Mouse (Mus musculus) embryonic facial prominence, embryonic 10.5 days (tissue): ENCODE data around the gene Shld2. TPM values are rescaled to one million over a fixed set of nuclear protein-coding genes. Genes with fewer than 3 reads are reported as not detected.

Source experiments
- DNase-seq: peaks from one replicate; pipeline ENCODE4 v3.0.0-alpha.2; 2017; ENCODE audit warnings: low spot score
- H3K27ac ChIP-seq: fragments of 300-500 bp; sonication (generic); replicated peaks from 2 replicates; pipeline ENCODE4 v1.5.1; 2016; ENCODE audit warnings: mild to moderate bottlenecking
- H3K27me3 ChIP-seq: fragments of 300-500 bp; sonication (generic); replicated peaks from 2 replicates; pipeline ENCODE4 v1.6.1; 2016; ENCODE audit warnings: low read depth, mild to moderate bottlenecking; ENCODE audit not compliant: poor library complexity, severe bottlenecking
- H3K36me3 ChIP-seq: fragments of 300-500 bp; sonication (generic); replicated peaks from 2 replicates; pipeline ENCODE4 v1.6.1; 2016; ENCODE audit warnings: mild to moderate bottlenecking, moderate library complexity
- H3K4me1 ChIP-seq: fragments of 300-500 bp; sonication (generic); 2 replicates; pipeline ENCODE4 v1.6.1; 2016
- H3K4me3 ChIP-seq: fragments of 300-500 bp; sonication (generic); 2 replicates; pipeline ENCODE4 v1.5.1; 2016; ENCODE audit warnings: mild to moderate bottlenecking, moderate library complexity
- H3K9me3 ChIP-seq: fragments of 300-500 bp; sonication (generic); 2 replicates; pipeline ENCODE4 v1.6.1; 2016; ENCODE audit warnings: mild to moderate bottlenecking
- WGBS: fragments of 180-500 bp; shearing (Covaris S2); methylation state at CpG from one replicate; pipeline ENCODE4 v1.1.7; 2016; 5-methylcytosine and 5-hydroxymethylcytosine counted together
- polyA plus RNA-seq: library from polyadenylated mRNA; unstranded; fragments of >200 nt; fragmentation: Nextera tagmentation; extraction: Ambion mirVana; gene quantifications from 2 replicates; pipeline ENCODE4 v1.2.1, GENCODE M21; 2016

Shld2 gene
- polyA plus RNA-seq, 1 experiment from 2014 or later: 8.3 TPM

GRCm38 (mm10) chr14:34225986-34226385 is 84.3 kb downstream of the Shld2 start:
- Histone ChIP-seq H3K36me3 (no peaks in the 10 kb centered on the region), H3K27me3 (peaks cover 17% of the 10 kb centered on the region), H3K27ac (no peak overlapping the region), H3K4me3 (no peak overlapping the region), H3K4me1 (no peaks in the 10 kb centered on the region), H3K9me3 (no peaks in the 10 kb centered on the region)
- 84% methylated on average over 9 of the region's 9 CpGs for WGBS
- no peak for DNase-seq

GRCm38 (mm10) chr14:34223362-34223898 is 86.9 kb downstream of the Shld2 start:
- Histone ChIP-seq H3K4me3 (no peak overlapping the region), H3K9me3 (no peaks in the 10 kb centered on the region), H3K27me3 (peaks cover 43% of the 10 kb centered on the region), H3K27ac (no peak overlapping the region), H3K36me3 (no peaks in the 10 kb centered on the region), H3K4me1 (peaks cover 8% of the 10 kb centered on the region)
- no peak for DNase-seq
- WGBS: 74% methylated on average over 5 of the region's 5 CpGs

DNA sequence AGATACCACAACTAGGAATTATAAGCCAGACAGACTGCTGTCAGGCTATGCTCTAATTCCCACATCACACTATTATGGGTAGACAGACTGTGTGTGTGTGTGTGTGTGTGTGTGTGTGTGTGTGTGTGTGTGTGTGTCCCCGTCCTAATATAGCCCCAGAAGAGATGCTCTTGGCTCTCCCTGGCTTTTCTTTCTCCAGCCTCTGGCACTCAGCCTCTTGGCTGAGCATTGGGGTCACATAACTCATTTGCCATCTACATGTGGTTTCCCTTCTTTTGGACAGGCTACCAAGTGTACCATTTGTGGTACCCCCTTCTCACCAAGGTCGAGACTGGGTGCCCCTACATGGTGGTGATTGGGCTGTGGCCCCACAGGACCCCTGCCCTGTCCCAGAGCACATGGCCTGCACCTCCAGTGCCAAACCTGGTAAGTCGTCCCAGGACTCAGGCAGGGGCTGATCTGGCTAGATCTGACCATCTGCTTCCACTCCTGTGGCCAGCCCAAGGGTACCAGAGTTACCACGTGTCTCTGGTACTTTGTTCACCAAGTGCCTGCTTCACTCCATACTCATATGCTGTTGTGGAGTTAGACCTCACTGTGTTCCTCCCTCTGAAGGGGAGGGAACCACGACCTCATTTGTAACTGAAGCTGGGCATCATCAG is 88.7 kb downstream of the Shld2 start:
- Histone ChIP-seq H3K27ac (no peak overlapping the region), H3K4me1 (peaks cover 8% of the 10 kb centered on the region), H3K27me3 (peaks cover 55% of the 10 kb centered on the region), H3K4me3 (no peak overlapping the region), H3K9me3 (no peaks in the 10 kb centered on the region), H3K36me3 (no peaks in the 10 kb centered on the region)
- WGBS: 72% methylated on average over 5 of the region's 5 CpGs
- no peak for DNase-seq

DNA sequence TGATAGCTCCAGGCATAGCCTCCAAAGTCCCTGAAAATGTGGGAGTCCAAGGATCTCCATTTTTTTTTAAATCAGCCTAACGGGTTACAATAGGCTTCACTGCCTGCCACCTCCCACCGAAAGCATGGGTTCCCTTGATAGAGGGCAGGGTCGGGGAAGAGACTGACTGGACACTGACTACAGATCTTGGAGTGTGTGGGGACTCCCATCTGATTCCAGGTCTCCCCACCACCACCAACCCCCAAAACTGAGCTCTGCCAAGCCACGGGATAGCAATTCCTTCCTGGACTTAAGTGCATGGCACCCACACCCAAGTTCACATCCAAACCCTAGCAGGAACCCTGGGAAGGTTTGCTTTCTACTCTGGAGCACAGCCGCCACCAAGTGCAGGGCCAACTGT is 89.9 kb downstream of the Shld2 start:
- 75% methylated on average over 5 of the region's 5 CpGs for WGBS

DNA sequence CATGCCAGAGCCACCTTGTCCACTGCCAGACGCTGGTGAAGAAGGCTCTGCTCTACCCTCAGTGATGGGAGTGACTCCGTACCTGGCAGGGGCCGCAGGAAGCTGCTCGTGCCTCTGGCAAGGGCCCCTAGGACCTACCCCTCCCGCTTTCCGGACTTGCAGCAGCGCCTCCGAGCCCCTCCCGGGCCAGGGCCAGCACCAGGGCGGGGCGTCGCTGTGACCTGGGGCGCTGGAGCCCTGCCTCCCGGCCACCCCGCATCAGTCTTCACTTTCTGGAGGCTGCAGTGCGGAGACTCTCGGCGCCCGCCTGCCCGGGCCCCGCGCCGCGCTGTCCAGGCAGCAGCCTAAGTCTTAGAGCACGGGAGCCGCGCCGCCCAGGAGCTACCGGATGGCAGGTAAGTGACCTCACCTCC is 90.5 kb downstream of the Shld2 start:
- Histone ChIP-seq H3K4me1 (peaks cover 8% of the 10 kb centered on the region), H3K27ac (peak overlapping the region; percentile 24; the same call in 1 of the 2 replicates), H3K4me3 (peak overlapping the region; percentile 53), H3K9me3 (no peaks in the 10 kb centered on the region), H3K27me3 (peaks cover 57% of the 10 kb centered on the region), H3K36me3 (no peaks in the 10 kb centered on the region)
- 5% methylated on average over 29 of the region's 29 CpGs for WGBS
- DNase-seq: peak; percentile 38

More for the DNA sequence above, 89.9 kb downstream of the Shld2 start:
- Histone ChIP-seq H3K4me1 (peaks cover 8% of the 10 kb centered on the region), H3K9me3 (no peaks in the 10 kb centered on the region), H3K4me3 (peak overlapping the region; percentile 53; the same call in 1 of the 2 replicates), H3K36me3 (no peaks in the 10 kb centered on the region), H3K27ac (no peak overlapping the region), H3K27me3 (peaks cover 57% of the 10 kb centered on the region)
- DNase-seq: no peak

DNA sequence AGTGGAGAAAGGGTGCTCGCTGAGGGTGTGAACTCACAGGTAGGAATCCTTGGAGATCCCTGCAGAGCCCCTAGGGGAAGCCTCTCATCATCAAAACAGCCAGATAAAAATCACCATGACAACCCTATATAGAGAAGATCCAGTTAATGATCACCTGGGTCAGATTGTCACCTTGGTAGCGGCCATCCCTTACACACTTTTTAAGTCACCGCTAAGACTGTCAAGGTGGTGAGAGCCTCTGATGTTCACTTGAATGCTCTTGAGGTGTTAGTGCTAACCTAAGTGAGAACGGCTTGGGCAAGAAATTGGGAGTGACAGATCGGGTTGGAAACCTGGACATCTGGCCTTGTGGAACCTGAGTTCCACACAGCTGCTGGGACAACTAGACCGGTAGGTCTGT is 91.0 kb downstream of the Shld2 start, which contains the start of gene Syt15:
TSS of gene Syt15 (plus strand) at position 301 of the 400 bp plus-strand sequence.
- Histone ChIP-seq H3K9me3 (no peaks in the 10 kb centered on the region), H3K36me3 (no peaks in the 10 kb centered on the region), H3K4me1 (peaks cover 8% of the 10 kb centered on the region), H3K4me3 (peak within 1 kb of the TSS; percentile 53), H3K27me3 (peaks cover 57% of the 10 kb centered on the region), H3K27ac (peak within 1 kb of the TSS; percentile 24; the same call in 1 of the 2 replicates)
- DNase-seq: no peak
- 73% methylated on average over 6 of the region's 6 CpGs for WGBS

- H3K27me3 ChIP-seq: peaks cover 36% of the 10 kb centered on the region
- H3K9me3 ChIP-seq: no peaks in the 10 kb centered on the region
- DNase-seq: no peak
- WGBS: 77% methylated on average over 6 of the region's 6 CpGs
- H3K4me1 ChIP-seq: peaks cover 8% of the 10 kb centered on the region
- H3K4me3 ChIP-seq: no peak overlapping the region
- H3K27ac ChIP-seq: no peak overlapping the region
- no peaks in the 10 kb centered on the region for H3K36me3 ChIP-seq
These were observed 94.7 kb downstream of the Shld2 start for GRCm38 (mm10) chr14:34215451-34216127.

DNA sequence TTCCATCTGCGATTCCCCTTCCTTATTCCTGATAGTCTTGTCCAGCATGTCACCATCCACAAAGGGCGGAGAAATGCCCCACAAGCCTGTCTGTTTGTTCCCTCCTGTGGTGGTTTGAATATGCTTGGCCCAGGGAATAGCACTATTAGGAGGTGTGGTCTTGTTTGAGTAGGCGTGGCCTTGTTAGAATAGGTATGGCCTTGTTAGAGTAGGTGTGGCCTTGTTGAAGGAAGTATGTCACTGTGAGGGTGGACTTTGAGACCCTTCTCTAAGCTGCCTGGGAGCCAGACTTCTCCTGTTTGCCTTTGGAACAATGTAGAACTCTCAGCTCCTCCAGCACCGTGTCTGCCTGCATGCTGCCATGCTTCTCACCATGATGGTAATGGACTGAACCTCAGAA is 100.4 kb downstream of the Shld2 start:
- H3K4me3 ChIP-seq: no peak overlapping the region
- no peaks in the 10 kb centered on the region; the same call in 1 of the 2 replicates for H3K27me3 ChIP-seq
- no peak for DNase-seq
- no peaks in the 10 kb centered on the region for H3K36me3 ChIP-seq
- H3K4me1 ChIP-seq: no peaks in the 10 kb centered on the region
- H3K27ac ChIP-seq: no peak overlapping the region
- no peaks in the 10 kb centered on the region for H3K9me3 ChIP-seq
- 84% methylated on average over 4 of the region's 4 CpGs for WGBS

DNA sequence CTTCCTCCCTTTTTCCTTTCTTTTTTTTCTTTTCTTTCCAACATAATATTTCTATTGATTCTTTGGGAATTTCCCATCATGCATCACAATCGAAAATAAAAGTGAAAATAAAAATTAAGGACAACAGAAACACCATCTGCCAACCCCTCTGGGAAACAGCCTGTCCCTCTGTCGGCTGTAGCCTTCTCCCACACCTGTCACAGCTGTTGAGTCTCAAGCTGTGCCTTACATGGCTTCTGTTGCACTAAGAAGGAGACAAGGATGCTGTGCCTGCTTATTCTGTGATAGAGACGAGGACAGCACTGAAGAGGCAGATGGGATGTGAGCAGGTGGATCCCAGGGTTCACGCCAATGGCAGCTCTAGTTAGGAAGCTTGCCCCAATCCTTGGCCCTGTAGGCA is 101.2 kb downstream of the Shld2 start:
- Histone ChIP-seq H3K4me1 (no peaks in the 10 kb centered on the region), H3K36me3 (no peaks in the 10 kb centered on the region), H3K27ac (no peak overlapping the region), H3K9me3 (no peaks in the 10 kb centered on the region), H3K4me3 (no peak overlapping the region), H3K27me3 (no peaks in the 10 kb centered on the region; the same call in 1 of the 2 replicates)
- WGBS: 60% methylated on average over 4 of the region's 4 CpGs
- no peak for DNase-seq

DNA sequence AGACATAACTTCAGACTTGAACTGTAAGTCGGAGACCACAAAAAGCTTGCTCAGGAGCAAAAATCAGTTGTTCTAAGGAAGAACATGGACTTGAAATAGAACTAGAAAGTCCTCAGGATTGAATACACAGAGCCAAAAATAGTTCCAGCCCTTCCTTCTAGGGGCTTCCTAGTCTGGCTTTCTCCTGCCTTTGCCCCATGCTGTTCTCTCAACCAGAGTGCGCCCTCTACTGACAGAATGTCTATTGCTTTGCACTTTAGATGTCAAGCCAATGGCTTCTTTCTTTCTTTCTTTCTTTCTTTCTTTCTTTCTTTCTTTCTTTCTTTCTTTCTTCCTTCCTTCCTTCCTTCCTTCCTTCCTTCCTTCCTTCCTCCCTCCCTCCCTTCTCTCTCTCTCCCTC is 101.6 kb downstream of the Shld2 start:
- Histone ChIP-seq H3K4me1 (no peaks in the 10 kb centered on the region), H3K27me3 (peaks cover 1% of the 10 kb centered on the region; the same call in 1 of the 2 replicates), H3K27ac (no peak overlapping the region), H3K36me3 (no peaks in the 10 kb centered on the region), H3K9me3 (no peaks in the 10 kb centered on the region), H3K4me3 (no peak overlapping the region)
- WGBS: 47% methylated on average over 2 of the region's 2 CpGs
- DNase-seq: no peak

- H3K36me3 ChIP-seq: no peaks in the 10 kb centered on the region
- no peaks in the 10 kb centered on the region for H3K4me1 ChIP-seq
- no peak for DNase-seq
- WGBS: 79% methylated on average over 6 of the region's 6 CpGs
- H3K9me3 ChIP-seq: no peaks in the 10 kb centered on the region
- peaks cover 8% of the 10 kb centered on the region; the same call in 1 of the 2 replicates for H3K27me3 ChIP-seq
- H3K27ac ChIP-seq: no peak overlapping the region
- H3K4me3 ChIP-seq: no peak overlapping the region
These were observed 102.3 kb downstream of the Shld2 start for GRCm38 (mm10) chr14:34207996-34208395.

GRCm38 (mm10) chr14:34201231-34202035 is 108.9 kb downstream of the Shld2 start, which contains the start of gene Gprin2:
Gene Gprin2, minus strand, starts transcription at chr14:34201653.
- Histone ChIP-seq H3K36me3 (no peaks in the 10 kb centered on the region), H3K9me3 (no peaks in the 10 kb centered on the region), H3K4me3 (peak within 1 kb of the TSS; percentile 87), H3K4me1 (peaks cover 22% of the 10 kb centered on the region), H3K27ac (peak within 1 kb of the TSS; percentile 65), H3K27me3 (peaks cover 58% of the 10 kb centered on the region)
- peak; percentile 64 for DNase-seq
- WGBS: 3% methylated on average over 49 of the region's 52 CpGs
